Mouse (Mus musculus): ENCODE data around the gene Rab20. TPM values are rescaled to one million over a fixed set of nuclear protein-coding genes. Genes with fewer than 3 reads are reported as not detected.

Gene Rab20
- polyA plus RNA-seq, 1 experiment: 1.6 TPM

- Histone ChIP-seq H3K9me3 (replicated peaks; ENCODE audit: control insufficient read depth, insufficient read depth, low read length, poor library complexity, severe bottlenecking) (no peaks in the 10 kb centered on the region), H3K27me3 (ENCODE audit: control insufficient read depth, insufficient read depth, low read length, poor library complexity, severe bottlenecking) (no peaks in the 10 kb centered on the region), H3K4me3 (ENCODE audit: low read depth, low read length) (no peak overlapping the region), H3K4me1 (ENCODE audit: control insufficient read depth, insufficient read depth, low read length) (no peaks in the 10 kb centered on the region), H3K27ac (ENCODE audit: insufficient read depth, low read length) (no peak overlapping the region), H3K36me3 (ENCODE audit: control insufficient read depth, insufficient read depth, low read length, poor library complexity, severe bottlenecking) (no peaks in the 10 kb centered on the region), H3K9ac (ENCODE audit: low read depth, poor library complexity, severe bottlenecking) (no peak overlapping the region)
- TF ChIP-seq POLR2A (IDR thresholded peaks at IDR 0.05; ENCODE audit: insufficient read depth, low read length) (no peak), CTCF (IDR thresholded peaks at IDR 0.05; ENCODE audit: low read depth, low read length) (no peak), EP300 (IDR thresholded peaks at IDR 0.05; ENCODE audit: insufficient read depth, low read depth, low read length) (no peak)
Measured at GRCm38 (mm10) chr8:11463541-11463888, 15.0 kb downstream of the Rab20 start.

GRCm38 (mm10) chr8:11462641-11463040, 15.9 kb downstream of the Rab20 start:
- Histone ChIP-seq H3K9ac (ENCODE audit: low read depth, poor library complexity, severe bottlenecking) (no peak overlapping the region), H3K4me1 (ENCODE audit: control insufficient read depth, insufficient read depth, low read length) (no peaks in the 10 kb centered on the region)
- no peak for TF ChIP-seq CTCF (IDR thresholded peaks at IDR 0.05; ENCODE audit: low read depth, low read length)
- TF ChIP-seq POLR2A (IDR thresholded peaks at IDR 0.05; ENCODE audit: insufficient read depth, low read length): no peak
- no peak for TF ChIP-seq EP300 (IDR thresholded peaks at IDR 0.05; ENCODE audit: insufficient read depth, low read depth, low read length)

GRCm38 (mm10) chr8:11461847-11462246, 16.7 kb downstream of the Rab20 start:
- H3K36me3 ChIP-seq (ENCODE audit: control insufficient read depth, insufficient read depth, low read length, poor library complexity, severe bottlenecking): no peaks in the 10 kb centered on the region
- H3K27me3 ChIP-seq (ENCODE audit: control insufficient read depth, insufficient read depth, low read length, poor library complexity, severe bottlenecking): no peaks in the 10 kb centered on the region
- H3K27ac ChIP-seq (ENCODE audit: insufficient read depth, low read length): no peak overlapping the region
- no peaks in the 10 kb centered on the region for H3K4me1 ChIP-seq (ENCODE audit: control insufficient read depth, insufficient read depth, low read length)
- no peak overlapping the region for H3K4me3 ChIP-seq (ENCODE audit: low read depth, low read length)
- H3K9me3 ChIP-seq (replicated peaks; ENCODE audit: control insufficient read depth, insufficient read depth, low read length, poor library complexity, severe bottlenecking): no peaks in the 10 kb centered on the region
- TF ChIP-seq POLR2A (IDR thresholded peaks at IDR 0.05; ENCODE audit: insufficient read depth, low read length) (no peak), EP300 (IDR thresholded peaks at IDR 0.05; ENCODE audit: insufficient read depth, low read depth, low read length) (no peak), CTCF (IDR thresholded peaks at IDR 0.05; ENCODE audit: low read depth, low read length) (no peak)
- H3K9ac ChIP-seq (ENCODE audit: low read depth, poor library complexity, severe bottlenecking): no peak overlapping the region

More at GRCm38 (mm10) chr8:11462641-11463040, 15.9 kb downstream of the Rab20 start:
- no peak overlapping the region for H3K4me3 ChIP-seq (ENCODE audit: low read depth, low read length)
- no peak overlapping the region for H3K27ac ChIP-seq (ENCODE audit: insufficient read depth, low read length)
- H3K36me3 ChIP-seq (ENCODE audit: control insufficient read depth, insufficient read depth, low read length, poor library complexity, severe bottlenecking): no peaks in the 10 kb centered on the region
- H3K27me3 ChIP-seq (ENCODE audit: control insufficient read depth, insufficient read depth, low read length, poor library complexity, severe bottlenecking): no peaks in the 10 kb centered on the region
- no peaks in the 10 kb centered on the region for H3K9me3 ChIP-seq (replicated peaks; ENCODE audit: control insufficient read depth, insufficient read depth, low read length, poor library complexity, severe bottlenecking)

GRCm38 (mm10) chr8:11460934-11461333, 17.6 kb downstream of the Rab20 start:
- no peak overlapping the region for H3K4me3 ChIP-seq (ENCODE audit: low read depth, low read length)
- no peak overlapping the region for H3K27ac ChIP-seq (ENCODE audit: insufficient read depth, low read length)
- H3K9ac ChIP-seq (ENCODE audit: low read depth, poor library complexity, severe bottlenecking): no peak overlapping the region
- no peaks in the 10 kb centered on the region for H3K4me1 ChIP-seq (ENCODE audit: control insufficient read depth, insufficient read depth, low read length)
- H3K9me3 ChIP-seq (replicated peaks; ENCODE audit: control insufficient read depth, insufficient read depth, low read length, poor library complexity, severe bottlenecking): no peaks in the 10 kb centered on the region
- no peaks in the 10 kb centered on the region for H3K36me3 ChIP-seq (ENCODE audit: control insufficient read depth, insufficient read depth, low read length, poor library complexity, severe bottlenecking)
- TF ChIP-seq EP300 (IDR thresholded peaks at IDR 0.05; ENCODE audit: insufficient read depth, low read depth, low read length): no peak
- no peak for TF ChIP-seq CTCF (IDR thresholded peaks at IDR 0.05; ENCODE audit: low read depth, low read length)
- TF ChIP-seq POLR2A (IDR thresholded peaks at IDR 0.05; ENCODE audit: insufficient read depth, low read length): no peak
- no peaks in the 10 kb centered on the region for H3K27me3 ChIP-seq (ENCODE audit: control insufficient read depth, insufficient read depth, low read length, poor library complexity, severe bottlenecking)

- Histone ChIP-seq H3K9me3 (replicated peaks; ENCODE audit: control insufficient read depth, insufficient read depth, low read length, poor library complexity, severe bottlenecking) (no peaks in the 10 kb centered on the region), H3K4me3 (ENCODE audit: low read depth, low read length) (no peak overlapping the region)
- TF ChIP-seq POLR2A (IDR thresholded peaks at IDR 0.05; ENCODE audit: insufficient read depth, low read length): no peak
- no peak for TF ChIP-seq EP300 (IDR thresholded peaks at IDR 0.05; ENCODE audit: insufficient read depth, low read depth, low read length)
- no peak for TF ChIP-seq CTCF (IDR thresholded peaks at IDR 0.05; ENCODE audit: low read depth, low read length)
Measured at GRCm38 (mm10) chr8:11459016-11459415, 19.5 kb downstream of the Rab20 start.

GRCm38 (mm10) chr8:11457981-11458836, 20.3 kb downstream of the Rab20 start:
- TF ChIP-seq EP300 (IDR thresholded peaks at IDR 0.05; ENCODE audit: insufficient read depth, low read depth, low read length) (no peak), CTCF (IDR thresholded peaks at IDR 0.05; ENCODE audit: low read depth, low read length) (no peak), POLR2A (IDR thresholded peaks at IDR 0.05; ENCODE audit: insufficient read depth, low read length) (no peak)
- no peak overlapping the region for H3K27ac ChIP-seq (ENCODE audit: insufficient read depth, low read length)
- H3K27me3 ChIP-seq (ENCODE audit: control insufficient read depth, insufficient read depth, low read length, poor library complexity, severe bottlenecking): no peaks in the 10 kb centered on the region
- no peaks in the 10 kb centered on the region for H3K9me3 ChIP-seq (replicated peaks; ENCODE audit: control insufficient read depth, insufficient read depth, low read length, poor library complexity, severe bottlenecking)
- no peaks in the 10 kb centered on the region for H3K4me1 ChIP-seq (ENCODE audit: control insufficient read depth, insufficient read depth, low read length)
- H3K9ac ChIP-seq (ENCODE audit: low read depth, poor library complexity, severe bottlenecking): no peak overlapping the region
- no peak overlapping the region for H3K4me3 ChIP-seq (ENCODE audit: low read depth, low read length)
- no peaks in the 10 kb centered on the region for H3K36me3 ChIP-seq (ENCODE audit: control insufficient read depth, insufficient read depth, low read length, poor library complexity, severe bottlenecking)

More at GRCm38 (mm10) chr8:11459016-11459415, 19.5 kb downstream of the Rab20 start:
- H3K27ac ChIP-seq (ENCODE audit: insufficient read depth, low read length): no peak overlapping the region
- H3K36me3 ChIP-seq (ENCODE audit: control insufficient read depth, insufficient read depth, low read length, poor library complexity, severe bottlenecking): no peaks in the 10 kb centered on the region
- H3K4me1 ChIP-seq (ENCODE audit: control insufficient read depth, insufficient read depth, low read length): no peaks in the 10 kb centered on the region
- H3K27me3 ChIP-seq (ENCODE audit: control insufficient read depth, insufficient read depth, low read length, poor library complexity, severe bottlenecking): no peaks in the 10 kb centered on the region
- no peak overlapping the region for H3K9ac ChIP-seq (ENCODE audit: low read depth, poor library complexity, severe bottlenecking)
